Mouse (Mus musculus) embryonic facial prominence, embryonic 14.5 days (tissue): Measurements from ENCODE around the gene Slc45a2. TPM values are rescaled to one million over a fixed set of nuclear protein-coding genes. Genes with fewer than 3 reads are reported as not detected.

ENCODE experiments used
- ATAC-seq: fragments of 200-750 bp; cut with Nextera tagmentation; 2 replicates; pipeline ENCODE4 v1.8.0; 2017; ENCODE audit warnings: low read depth, moderate number of reproducible peaks, moderate TSS enrichment
- DNase-seq: peaks from one replicate; pipeline ENCODE4 v3.0.0-alpha.2; 2015; ENCODE audit warnings: low spot score
- H3K27ac ChIP-seq: fragments of 300-500 bp; sonication (generic); replicated peaks from 2 replicates; pipeline ENCODE4 v1.5.1; 2014; ENCODE audit warnings: low read depth, mild to moderate bottlenecking, low read length, moderate library complexity
- H3K27me3 ChIP-seq: fragments of 300-500 bp; sonication (generic); replicated peaks from 2 replicates; pipeline ENCODE4 v1.6.1; 2014; ENCODE audit warnings: low read length; ENCODE audit not compliant: control insufficient read depth, insufficient read depth
- H3K36me3 ChIP-seq: fragments of 300-500 bp; sonication (generic); 2 replicates; pipeline ENCODE4 v1.6.1; 2014; ENCODE audit warnings: low read length, mixed read lengths; ENCODE audit not compliant: control insufficient read depth, insufficient read depth
- H3K4me1 ChIP-seq: fragments of 300-500 bp; sonication (generic); 2 replicates; pipeline ENCODE4 v1.6.1; 2014; ENCODE audit warnings: antibody characterized with exemption, low read length; ENCODE audit not compliant: control insufficient read depth, insufficient read depth
- H3K4me2 ChIP-seq: fragments of 300-500 bp; sonication (generic); 2 replicates; pipeline ENCODE4 v1.6.1; 2014; ENCODE audit warnings: low read depth, mild to moderate bottlenecking, low read length, moderate library complexity, mixed read lengths
- H3K4me3 ChIP-seq: fragments of 300-500 bp; sonication (generic); 2 replicates; pipeline ENCODE4 v1.5.1; 2014; ENCODE audit warnings: low read depth, mild to moderate bottlenecking, low read length
- H3K9ac ChIP-seq: fragments of 300-500 bp; sonication (generic); 2 replicates; pipeline ENCODE4 v1.6.1; 2014; ENCODE audit warnings: low read depth, mild to moderate bottlenecking, low read length, moderate library complexity, mixed read lengths
- H3K9me3 ChIP-seq: fragments of 300-500 bp; sonication (generic); 2 replicates; pipeline ENCODE4 v1.6.1; 2016; ENCODE audit warnings: low read length; ENCODE audit not compliant: control insufficient read depth
- WGBS: fragments of 180-500 bp; shearing (Covaris S2); extraction: QIAGEN DNeasy Blood & Tissue Kit; methylation state at CpG from one replicate; pipeline ENCODE4 v1.1.7; 2014; 5-methylcytosine and 5-hydroxymethylcytosine counted together
- polyA plus RNA-seq: library from polyadenylated mRNA; unstranded; fragments of >200 nt; fragmentation: Nextera tagmentation; extraction: Ambion mirVana; gene quantifications from 2 replicates; pipeline ENCODE4 v1.2.1, GENCODE M21; 2014

Gene Slc45a2
- polyA plus RNA-seq, 1 experiment from 2014 or later: 0.86 TPM

DNA sequence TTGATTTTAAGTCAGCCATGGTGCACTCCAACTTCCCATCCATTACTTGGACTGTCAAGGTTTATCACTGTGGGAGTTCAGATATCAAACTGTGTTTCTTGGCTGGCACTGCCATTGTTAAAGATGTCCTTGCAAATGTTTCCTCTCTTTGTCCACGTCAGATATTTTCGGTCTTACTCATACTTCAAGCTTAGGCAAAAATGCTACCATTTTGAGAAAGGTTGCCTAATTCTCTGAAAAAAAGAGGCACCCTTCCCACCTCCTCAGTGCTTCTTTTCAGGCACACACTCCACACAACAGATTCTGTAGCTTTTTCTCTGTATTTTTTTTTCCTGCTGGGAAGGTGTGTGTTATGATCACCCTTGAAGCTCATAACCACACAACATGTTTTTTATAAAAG is 40.7 kb downstream of the Slc45a2 start:
- Histone ChIP-seq H3K4me1 (peaks cover 12% of the 10 kb centered on the region; the same call in 1 of the 2 replicates), H3K27ac (no peak overlapping the region), H3K27me3 (peaks cover 21% of the 10 kb centered on the region), H3K4me2 (no peak overlapping the region), H3K36me3 (no peaks in the 10 kb centered on the region), H3K9me3 (no peaks in the 10 kb centered on the region), H3K4me3 (no peak overlapping the region), H3K9ac (no peak overlapping the region)
- ATAC-seq (no peak), DNase-seq (no peak)
- 91% methylated on average over 2 of the region's 2 CpGs for WGBS

GRCm38 (mm10) chr15:11042828-11043227 is 42.3 kb downstream of the Slc45a2 start:
- Histone ChIP-seq H3K27ac (no peak overlapping the region), H3K27me3 (peaks cover 5% of the 10 kb centered on the region), H3K4me1 (no peaks in the 10 kb centered on the region), H3K9me3 (no peaks in the 10 kb centered on the region), H3K9ac (no peak overlapping the region), H3K4me3 (no peak overlapping the region), H3K36me3 (no peaks in the 10 kb centered on the region), H3K4me2 (no peak overlapping the region)
- WGBS: 82% methylated on average over 5 of the region's 5 CpGs
- ATAC-seq (no peak), DNase-seq (no peak)

DNA sequence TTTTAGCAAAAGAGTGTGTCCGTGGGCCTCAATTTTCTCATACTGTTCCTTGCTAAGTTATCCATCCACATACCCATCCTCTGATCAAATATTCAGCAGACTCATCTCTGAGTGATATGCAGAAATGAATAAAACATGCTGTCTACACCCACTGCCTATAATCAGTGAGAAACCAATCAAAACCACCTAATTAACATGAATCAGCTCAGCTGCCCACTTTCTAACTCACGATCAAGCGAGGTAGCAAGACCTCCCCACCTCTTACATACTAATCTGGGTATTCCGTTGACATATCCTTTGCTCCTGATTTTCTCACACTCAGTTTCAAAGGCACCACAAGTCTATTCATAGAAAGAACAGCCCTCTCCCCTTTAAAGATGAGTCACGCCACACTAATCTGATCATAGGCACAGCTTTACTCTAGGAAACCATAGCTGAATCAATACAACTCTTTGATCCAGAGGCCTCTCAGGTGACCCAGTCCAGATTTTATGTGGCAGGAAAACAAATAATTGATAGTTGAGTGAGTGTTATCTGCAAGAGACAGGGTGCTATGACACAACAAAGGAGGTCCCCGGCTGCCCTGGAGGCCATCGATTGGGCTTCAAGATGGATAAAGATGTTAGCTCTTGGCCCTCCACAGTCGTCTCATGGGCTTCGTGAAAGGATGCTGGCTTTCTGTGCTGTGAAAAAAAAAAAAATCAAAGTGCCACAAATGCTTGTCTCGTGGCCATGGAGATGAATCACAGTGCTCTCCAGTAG is 53.3 kb downstream of the Slc45a2 start:
- Histone ChIP-seq H3K36me3 (no peaks in the 10 kb centered on the region), H3K4me1 (no peaks in the 10 kb centered on the region), H3K4me2 (no peak overlapping the region), H3K9me3 (no peaks in the 10 kb centered on the region), H3K4me3 (no peak overlapping the region), H3K27me3 (no peaks in the 10 kb centered on the region), H3K9ac (no peak overlapping the region), H3K27ac (no peak overlapping the region)
- ATAC-seq (no peak), DNase-seq (no peak)
- WGBS: 83% methylated on average over 10 of the region's 10 CpGs

GRCm38 (mm10) chr15:11054440-11055080 is 54.0 kb downstream of the Slc45a2 start:
- Histone ChIP-seq H3K27me3 (no peaks in the 10 kb centered on the region), H3K4me2 (no peak overlapping the region), H3K9me3 (no peaks in the 10 kb centered on the region), H3K36me3 (no peaks in the 10 kb centered on the region), H3K9ac (no peak overlapping the region), H3K4me1 (no peaks in the 10 kb centered on the region), H3K27ac (no peak overlapping the region), H3K4me3 (no peak overlapping the region)
- no peak for ATAC-seq
- 79% methylated on average over 7 of the region's 7 CpGs for WGBS
- DNase-seq: no peak

GRCm38 (mm10) chr15:11062903-11063302 is 62.4 kb downstream of the Slc45a2 start:
- no peak overlapping the region for H3K27ac ChIP-seq

DNA sequence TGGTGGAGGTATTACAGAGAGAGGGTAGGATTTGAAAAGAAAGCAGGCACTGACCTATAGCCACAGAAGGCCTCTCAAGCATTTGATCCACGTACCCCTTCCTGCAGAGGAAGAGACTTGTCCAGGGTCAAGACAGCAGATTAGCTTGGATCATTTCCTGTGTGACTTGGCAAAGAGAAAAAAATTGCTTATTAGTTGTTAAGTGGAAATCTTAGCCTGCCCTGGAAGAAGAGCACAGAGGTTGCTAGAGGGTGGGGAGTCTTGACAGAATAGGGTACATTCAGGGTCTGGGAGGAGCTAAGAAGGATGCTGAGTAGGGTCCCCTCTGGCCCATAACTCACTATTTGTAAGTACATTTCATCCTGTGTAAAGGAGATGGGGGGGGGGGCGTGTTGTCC is 63.6 kb downstream of the Slc45a2 start:
- DNase-seq: no peak
- Histone ChIP-seq H3K4me1 (peaks cover 29% of the 10 kb centered on the region), H3K9ac (peak overlapping the region; percentile 78; the same call in 1 of the 2 replicates), H3K9me3 (no peaks in the 10 kb centered on the region), H3K4me2 (peak overlapping the region; percentile 73), H3K4me3 (peak overlapping the region; percentile 55), H3K36me3 (no peaks in the 10 kb centered on the region), H3K27me3 (no peaks in the 10 kb centered on the region), H3K27ac (peak overlapping the region; percentile 94)
- WGBS: 8% methylated on average over 2 of the region's 2 CpGs
- ATAC-seq: peak; percentile 0; the same call in 1 of the 2 replicates

More at GRCm38 (mm10) chr15:11062903-11063302, 62.4 kb downstream of the Slc45a2 start:
- DNase-seq (no peak), ATAC-seq (no peak)
- no peaks in the 10 kb centered on the region for H3K36me3 ChIP-seq
- no peak overlapping the region for H3K4me3 ChIP-seq
- 90% methylated on average over 1 of the region's 1 CpGs for WGBS
- H3K4me1 ChIP-seq: peaks cover 22% of the 10 kb centered on the region
- no peak overlapping the region for H3K4me2 ChIP-seq
- H3K9me3 ChIP-seq: no peaks in the 10 kb centered on the region
- H3K9ac ChIP-seq: no peak overlapping the region
- H3K27me3 ChIP-seq: no peaks in the 10 kb centered on the region

GRCm38 (mm10) chr15:11064558-11065411 is 64.3 kb downstream of the Slc45a2 start, which contains the start of gene Adamts12:
Gene Adamts12, plus strand, starts transcription at chr15:11064790.
- H3K9ac ChIP-seq: peak within 1 kb of the TSS; percentile 78
- peak; percentile 82 for ATAC-seq
- peak; percentile 93 for DNase-seq
- H3K9me3 ChIP-seq: no peaks in the 10 kb centered on the region
- H3K36me3 ChIP-seq: no peaks in the 10 kb centered on the region
- peak within 1 kb of the TSS; percentile 73 for H3K4me2 ChIP-seq
- peaks cover 33% of the 10 kb centered on the region for H3K4me1 ChIP-seq
- WGBS: under 1% methylated on average over 23 of the region's 25 CpGs
- H3K27ac ChIP-seq: peak within 1 kb of the TSS; percentile 94
- H3K4me3 ChIP-seq: peak within 1 kb of the TSS; percentile 55
- no peaks in the 10 kb centered on the region for H3K27me3 ChIP-seq

DNA sequence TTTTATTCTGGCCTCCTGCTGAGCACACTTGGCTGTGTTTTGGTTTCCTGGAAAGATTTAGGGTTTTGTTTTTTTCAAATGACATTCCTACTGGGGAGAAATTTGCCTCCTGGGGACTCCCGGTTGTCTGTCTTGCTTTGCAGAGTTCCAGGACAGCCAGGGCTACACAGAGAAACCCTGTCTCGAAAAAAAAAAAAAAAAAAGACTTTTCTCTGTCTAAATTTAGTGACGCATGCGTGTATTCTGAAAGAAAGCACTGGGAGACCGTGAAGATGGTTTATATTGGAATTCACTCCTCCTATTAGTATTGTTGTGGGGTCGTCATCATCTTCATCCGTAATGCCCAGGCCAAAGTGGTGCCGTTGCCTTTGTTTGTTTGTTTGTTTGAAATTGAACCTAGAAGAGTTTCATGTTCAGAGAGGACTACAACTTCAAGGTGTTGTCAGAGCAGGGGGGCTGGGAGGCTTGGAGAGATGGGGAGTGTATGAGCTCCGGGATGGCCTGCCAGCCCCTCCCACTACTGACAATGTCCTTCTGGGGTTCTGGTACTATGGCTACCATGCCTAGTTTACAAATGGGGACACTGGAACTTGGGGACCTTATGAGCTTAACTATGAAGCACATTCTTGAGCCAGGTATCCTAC is 65.1 kb downstream of the Slc45a2 start:
- Histone ChIP-seq H3K36me3 (no peaks in the 10 kb centered on the region), H3K27ac (peak overlapping the region; percentile 94), H3K27me3 (no peaks in the 10 kb centered on the region), H3K4me2 (peak overlapping the region; percentile 73), H3K4me1 (peaks cover 33% of the 10 kb centered on the region), H3K4me3 (peak overlapping the region; percentile 55), H3K9ac (peak overlapping the region; percentile 78), H3K9me3 (no peaks in the 10 kb centered on the region)
- ATAC-seq: no peak
- WGBS: 1% methylated on average over 9 of the region's 9 CpGs
- DNase-seq: peak; percentile 60
